Mouse (Mus musculus) frontal cortex, adult 2 months (tissue): Measurements from ENCODE around the gene Btbd9. TPM values are rescaled to one million over a fixed set of nuclear protein-coding genes. Genes with fewer than 3 reads are reported as not detected.

Experiments
- DNase-seq, 2 experiments: peaks; one replicate each; pipeline ENCODE4 v3.0.0; 2022; ENCODE audit warnings: low spot score in 1 of 2; ENCODE audit errors: extremely low spot score in 1 of 2
- polyA plus RNA-seq: library from polyadenylated mRNA; depleted of rRNA; stranded (reverse); fragments of >200 nt; gene quantifications from 2 replicates; pipeline ENCODE4 v1.2.3, GENCODE M21; 2012

Btbd9 gene
- polyA plus RNA-seq, 1 experiment, result 41.6 TPM

- no peak for DNase-seq
Measured at GRCm38 (mm10) chr17:30604296-30604695, 28.0 kb upstream of the Btbd9 start.

DNA sequence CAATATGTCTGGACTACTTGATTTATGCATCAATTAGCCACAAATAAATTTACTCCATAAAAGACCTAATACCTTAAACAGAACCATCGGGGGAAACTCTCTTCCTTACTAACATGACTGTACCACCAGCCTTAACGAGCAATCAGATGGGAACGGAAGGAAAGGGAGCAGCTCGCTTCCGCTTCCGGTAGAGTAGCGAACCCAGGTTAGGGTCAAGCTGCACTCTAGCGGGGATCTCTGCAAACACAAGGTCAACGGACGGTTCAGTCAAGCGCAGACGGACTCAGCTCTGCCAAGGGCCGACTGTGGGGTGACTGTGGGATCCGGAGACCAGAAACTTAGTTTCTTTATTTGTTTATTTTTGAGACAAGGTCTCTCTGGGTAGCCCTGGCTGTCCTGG lies 25.9 kb upstream of the Btbd9 start:
- no peak for DNase-seq

- DNase-seq, result no peak
Measured at GRCm38 (mm10) chr17:30598300-30598699, 22.0 kb upstream of the Btbd9 start.

DNA sequence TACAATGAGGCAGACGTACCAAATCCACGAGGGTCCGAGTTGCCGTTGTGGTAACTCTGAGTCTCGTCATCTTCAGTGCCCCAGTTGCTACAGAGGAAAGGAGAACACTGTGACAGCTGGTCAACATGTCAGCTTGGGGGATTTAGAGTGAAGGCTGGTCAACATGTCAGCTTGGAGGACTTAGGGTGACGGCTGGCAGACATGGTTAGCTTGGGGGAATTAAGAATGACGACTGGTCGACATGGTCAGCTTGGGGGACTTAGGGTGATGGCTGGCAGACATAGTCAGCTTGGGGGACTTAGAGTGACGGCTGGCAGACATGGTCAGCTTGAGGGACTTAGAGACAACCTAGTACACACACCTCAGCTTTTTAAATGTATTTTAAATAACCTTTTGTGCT lies 21.5 kb upstream of the Btbd9 start:
- DNase-seq, result no peak

DNA sequence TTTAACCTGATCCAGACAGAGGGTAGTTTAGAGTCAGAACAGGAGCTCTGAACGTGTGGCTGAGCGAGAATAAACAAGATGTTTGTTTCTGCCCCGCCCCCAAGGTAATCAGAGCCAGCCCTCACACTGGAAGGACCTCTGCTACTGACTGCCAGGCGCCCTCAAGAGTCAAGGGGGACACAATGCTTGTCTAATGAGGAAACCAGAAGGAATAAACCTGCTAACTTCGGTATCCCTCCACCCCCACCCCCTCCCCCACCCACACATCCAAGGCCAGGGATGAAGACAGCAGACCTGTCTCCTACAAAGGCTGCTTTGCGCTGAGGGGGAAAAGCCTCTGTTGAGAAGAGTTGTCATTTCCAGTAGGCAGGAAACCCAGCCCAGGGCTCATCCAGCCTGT lies 18.6 kb upstream of the Btbd9 start:
- no peak for DNase-seq

DNA sequence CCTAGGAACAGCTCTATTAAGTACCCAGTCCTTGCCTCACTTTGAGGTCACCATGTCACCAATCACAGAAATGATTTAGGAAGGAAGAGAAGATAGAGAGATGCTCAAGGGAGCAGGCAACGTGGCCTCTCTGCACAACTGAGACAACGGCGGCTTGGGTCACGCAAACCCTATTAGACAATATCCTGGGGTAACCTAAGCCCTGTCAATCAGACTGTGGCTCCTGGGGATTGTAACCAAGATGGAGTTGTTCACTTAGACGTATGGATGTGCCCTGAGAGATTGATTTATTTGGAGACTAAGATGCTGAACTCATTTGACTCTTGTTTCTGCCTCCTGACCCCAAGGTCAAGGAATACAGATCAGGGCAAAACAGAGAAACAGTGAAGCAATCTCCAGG lies 18.1 kb upstream of the Btbd9 start:
- no peak for DNase-seq

DNA sequence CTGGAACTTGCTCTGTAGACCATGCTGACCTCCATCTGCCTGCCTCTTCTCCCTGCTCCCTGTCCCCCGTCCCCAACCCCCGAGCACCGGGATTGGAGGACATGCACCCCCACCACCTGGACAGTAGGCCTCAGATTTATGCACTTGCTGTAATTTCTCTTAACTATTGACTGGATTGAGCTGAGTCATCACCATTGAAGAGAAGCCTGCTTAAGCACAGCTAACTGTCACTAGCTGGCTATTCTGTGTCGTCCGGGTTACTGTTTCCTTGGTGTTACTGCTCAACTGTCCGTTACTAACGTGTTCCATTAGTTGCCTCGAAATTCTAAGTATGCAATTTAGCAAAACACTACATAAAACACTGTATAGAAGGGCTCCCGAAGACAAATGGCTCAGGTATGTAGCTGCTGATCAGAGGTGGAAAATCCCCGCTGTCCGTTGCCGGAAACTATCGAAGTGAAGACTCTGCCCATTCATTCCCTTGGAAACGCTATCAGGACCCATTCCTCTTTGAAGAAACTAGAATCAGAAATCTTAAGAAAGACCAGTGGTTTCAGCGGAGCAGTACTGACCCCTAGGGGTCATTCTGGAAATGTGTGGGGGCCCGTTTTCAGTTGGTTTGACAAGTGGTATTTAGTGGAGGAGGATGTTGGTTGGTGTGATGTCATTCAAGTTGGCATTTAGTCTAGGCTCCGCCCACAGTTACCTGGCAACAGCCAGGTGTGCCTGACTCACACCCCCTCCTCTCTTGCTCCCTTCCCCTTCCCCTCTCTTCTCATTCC lies 14.3 kb upstream of the Btbd9 start:
- peak; percentile 34 to 86 for DNase-seq

GRCm38 (mm10) chr17:30583258-30584001 lies 7.1 kb upstream of the Btbd9 start:
- DNase-seq, result no peak

DNA sequence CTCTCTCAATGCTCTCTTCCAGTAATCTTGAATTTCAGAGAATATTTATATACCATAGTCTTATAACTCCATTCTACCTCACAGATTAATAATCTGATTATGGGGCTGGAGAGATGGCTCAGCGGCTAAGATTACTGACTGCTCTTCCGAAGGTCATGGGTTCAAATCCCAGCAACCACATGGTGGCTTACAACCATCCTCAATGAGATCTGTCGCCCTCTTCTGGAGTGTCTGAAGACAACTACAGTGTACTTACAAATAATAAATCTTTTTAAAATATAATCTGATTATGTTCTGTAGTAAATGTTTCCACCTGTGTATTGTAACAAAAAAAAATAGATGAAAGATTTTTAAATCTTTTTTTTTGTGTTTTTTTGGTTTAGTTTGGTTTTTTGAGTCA lies 6.0 kb upstream of the Btbd9 start:
- DNase-seq, result no peak

- peak; percentile 60 to 72 for DNase-seq
Measured at GRCm38 (mm10) chr17:30581201-30581600, 4.9 kb upstream of the Btbd9 start.

DNA sequence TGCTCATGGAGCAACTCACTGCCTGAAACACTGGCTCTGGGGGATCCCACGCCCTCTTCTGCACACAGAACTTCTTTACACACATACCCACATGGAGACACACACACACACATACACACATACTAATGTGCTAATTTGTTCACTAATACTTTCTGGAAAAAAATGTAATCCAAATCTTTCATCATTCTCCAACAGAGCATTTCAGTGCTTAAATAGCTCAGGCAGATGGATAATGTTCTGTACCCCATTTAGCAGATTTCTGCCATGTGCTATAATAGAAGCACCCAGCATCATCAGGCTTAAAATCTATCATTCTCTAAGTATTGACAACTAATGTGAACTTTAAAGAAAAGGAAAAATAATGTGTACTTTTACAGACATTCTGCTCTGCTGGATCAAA lies 4.5 kb upstream of the Btbd9 start:
- DNase-seq, result no peak

DNA sequence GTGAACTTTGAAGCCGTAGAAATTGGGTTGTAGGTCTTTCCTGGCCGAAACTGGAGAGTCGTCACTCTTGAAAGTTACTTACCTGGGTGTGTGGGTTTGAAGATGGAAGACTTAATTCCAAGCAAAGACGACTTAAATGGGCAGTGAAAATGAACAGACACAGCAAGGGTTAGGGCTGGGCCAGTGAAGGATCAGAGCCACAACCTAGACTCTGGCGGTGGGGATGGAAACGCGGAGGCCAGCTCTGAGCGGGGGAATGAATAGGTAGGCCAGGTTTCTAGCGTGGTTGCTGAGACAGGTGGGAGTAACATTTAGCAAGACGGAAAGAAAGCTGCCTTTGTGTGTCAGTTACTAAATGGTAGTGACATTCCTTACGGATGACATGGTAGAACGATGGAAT lies 658 bp upstream of the Btbd9 start:
- DNase-seq, result no peak

DNA sequence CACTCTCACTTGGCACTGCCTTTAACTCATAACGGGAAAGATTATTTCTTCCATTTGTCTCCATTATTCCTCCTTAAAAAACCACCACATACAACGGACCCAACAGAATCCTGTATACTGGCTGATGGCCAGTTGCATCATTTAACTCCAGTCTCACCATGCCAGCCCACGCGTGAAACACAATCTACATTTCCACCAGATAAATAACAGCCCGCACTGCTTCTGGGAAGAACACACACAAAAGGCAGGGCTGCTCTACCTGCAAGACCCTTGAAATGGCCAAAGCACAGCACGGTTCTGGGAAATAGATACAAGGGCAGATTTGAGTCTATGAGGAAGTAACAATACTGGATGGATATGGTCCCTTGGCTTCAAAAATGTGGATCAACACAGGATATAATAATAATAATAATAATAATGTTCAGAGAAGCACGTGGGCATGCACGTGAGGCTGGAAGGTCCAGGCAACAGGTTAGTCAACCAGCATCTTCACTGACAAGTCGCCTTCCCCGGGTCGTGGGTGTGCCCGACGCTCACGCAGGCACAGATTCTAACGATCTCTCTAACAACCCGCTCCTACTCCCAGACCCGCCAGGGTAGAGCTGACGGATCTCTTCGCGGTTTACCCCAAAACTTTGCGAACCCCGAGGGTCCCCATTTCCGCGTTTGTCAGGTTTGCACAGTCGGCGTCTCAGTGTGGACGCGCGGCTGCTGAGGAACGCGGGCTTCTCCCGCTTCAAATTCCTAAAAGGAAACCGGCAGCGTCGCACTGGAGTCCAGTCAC lies 975 bp downstream of the Btbd9 start:
- peak in 1 of 2 experiments; percentile 64 for DNase-seq

DNA sequence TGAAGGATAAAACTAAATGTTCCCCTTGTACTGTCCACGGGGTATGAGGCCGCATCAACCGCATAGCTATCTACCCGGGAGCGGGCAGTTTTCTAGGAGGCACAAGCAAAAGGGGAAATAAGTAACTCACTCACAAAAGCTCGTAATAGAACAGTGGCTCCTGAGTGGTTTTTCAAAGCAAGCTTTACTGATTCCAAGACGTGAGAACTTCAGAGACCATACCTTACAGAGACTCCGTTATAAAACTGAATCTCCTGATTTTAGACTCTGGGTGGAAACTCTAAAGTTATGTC lies 1.6 kb downstream of the Btbd9 start:
- DNase-seq, result no peak

DNA sequence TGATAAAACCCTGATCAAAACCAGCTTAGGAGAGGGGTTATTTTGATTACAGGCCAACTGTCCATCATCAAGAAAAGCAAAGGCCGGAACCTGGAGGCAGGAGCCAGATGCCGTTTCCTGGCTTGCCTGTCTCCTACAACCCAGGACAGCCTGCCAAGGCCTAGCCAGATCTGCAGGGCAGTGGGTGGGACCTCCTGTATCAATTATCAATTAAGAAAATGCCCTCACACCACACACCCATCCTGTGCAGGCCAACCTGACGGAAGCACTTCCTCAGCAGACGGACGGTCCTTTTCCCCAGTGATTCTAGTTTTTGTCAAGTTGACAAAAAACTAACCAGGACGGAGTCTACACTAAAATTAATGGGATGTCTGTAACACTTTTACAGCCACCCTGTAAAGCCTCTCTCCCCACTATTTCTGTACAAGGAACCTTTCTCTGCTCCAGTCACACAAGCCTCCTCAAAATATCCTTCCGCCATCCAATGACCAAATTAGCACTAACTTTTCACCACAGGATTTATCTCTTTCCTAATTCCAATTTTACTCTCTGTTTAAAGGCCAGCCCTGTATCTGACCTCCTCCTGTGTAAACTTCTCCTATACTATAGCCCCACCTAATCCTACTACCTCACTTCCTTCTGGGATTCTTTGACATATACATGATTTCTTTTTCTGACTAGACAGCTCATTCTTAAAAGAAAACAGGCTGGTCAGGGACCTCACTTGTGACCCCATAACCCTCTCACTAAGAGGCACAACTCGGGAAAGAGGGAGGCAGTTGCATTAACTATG lies 2.1 kb downstream of the Btbd9 start:
- DNase-seq, result no peak

- no peak for DNase-seq
Measured at GRCm38 (mm10) chr17:30570971-30571370, 5.3 kb downstream of the Btbd9 start.

DNA sequence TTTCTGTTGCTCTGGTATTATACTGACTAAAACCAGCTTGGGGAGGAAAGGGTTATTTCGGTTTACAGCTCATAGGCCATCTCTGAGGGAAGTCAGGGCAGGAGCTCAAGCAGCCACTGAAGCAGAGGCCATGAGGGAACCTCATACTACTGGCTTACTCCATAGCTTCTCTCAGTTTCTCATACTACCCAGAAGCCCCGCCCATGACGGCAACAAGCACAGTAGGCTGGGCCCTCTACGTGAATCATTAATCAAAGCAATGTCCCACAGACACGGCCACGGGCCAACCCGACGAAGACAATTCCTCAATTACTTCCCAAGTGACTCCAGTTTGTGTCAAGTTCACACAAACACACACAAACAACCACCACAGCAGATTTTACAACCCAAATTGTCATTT lies 6.1 kb downstream of the Btbd9 start:
- no peak for DNase-seq

DNA sequence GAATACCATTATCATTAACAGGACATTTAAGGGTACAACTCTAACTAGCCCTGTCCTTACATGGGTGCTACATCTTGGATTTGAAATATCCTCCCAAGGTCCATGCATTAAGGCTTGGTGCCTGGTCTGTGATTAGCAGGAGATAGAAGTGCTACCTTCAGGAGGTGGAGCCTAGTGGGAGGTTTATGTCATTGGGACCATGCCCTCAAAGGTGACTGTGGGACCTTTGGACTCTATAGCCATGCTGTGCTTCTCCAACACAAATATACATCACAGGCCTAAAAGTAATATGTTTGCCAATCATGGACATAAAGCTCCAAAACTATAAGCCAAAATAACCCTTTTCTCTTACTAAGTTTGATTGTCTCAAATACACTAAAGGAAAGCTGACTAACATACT lies 7.8 kb downstream of the Btbd9 start:
- DNase-seq, result no peak

DNA sequence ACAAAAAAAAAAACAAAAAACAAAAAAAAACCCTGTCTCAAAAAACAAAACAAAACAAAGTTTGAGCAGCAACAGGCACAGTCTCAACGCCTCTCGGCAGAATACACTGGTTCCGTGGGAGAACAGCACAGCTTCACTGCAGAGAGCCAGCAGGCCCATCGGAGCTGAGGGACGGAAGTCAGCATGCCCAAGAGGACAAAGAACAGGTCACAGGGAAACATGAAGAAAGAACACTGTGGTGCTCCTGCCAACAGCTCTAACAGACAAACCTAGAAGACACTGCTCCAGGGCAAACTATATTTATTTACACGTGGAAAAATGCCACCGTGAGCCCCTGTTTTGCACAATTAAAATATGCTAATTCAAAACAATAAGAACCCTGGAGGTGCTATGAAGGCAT lies 11.3 kb downstream of the Btbd9 start:
- DNase-seq, result no peak

GRCm38 (mm10) chr17:30564407-30564806 lies 11.9 kb downstream of the Btbd9 start:
- DNase-seq, result no peak
